Mouse (Mus musculus) gastrocnemius, adult 2 months (tissue): ENCODE results near the gene Crxos. TPM values are rescaled to one million over a fixed set of nuclear protein-coding genes. Genes with fewer than 3 reads are reported as not detected.
"Not testable (repeated sequence)": the region's sequence is repeated elsewhere in the genome, so short reads cannot be mapped to it uniquely, and the experiment has no call there.

ENCODE experiments used
- DNase-seq: peaks from one replicate; pipeline ENCODE4 v3.0.0; 2022
- H3K27ac ChIP-seq: fragments of 200-600 bp; 2 replicates; pipeline ENCODE4 v1.8.1; 2022; ENCODE audit warnings: mild to moderate bottlenecking
- H3K4me3 ChIP-seq: fragments of 200-600 bp; 2 replicates; pipeline ENCODE4 v1.8.1; 2022; ENCODE audit warnings: mild to moderate bottlenecking, moderate library complexity
- CTCF ChIP-seq: fragments of 200-600 bp; IDR thresholded peaks from 2 replicates; pipeline ENCODE4 v1.8.1; 2022; ENCODE audit warnings: antibody characterized with exemption, mild to moderate bottlenecking, moderate library complexity
- intact Hi-C: fragments of 180-260 bp; cut with DNase I; formaldehyde crosslinking; loops from one replicate; pipeline ENCODE4 v1.15.1; 2025
- total RNA-seq, 2 experiments: library from RNA; stranded (reverse); gene quantifications; 2 replicates each; pipeline ENCODE4 v1.2.3; 2021

The Crxos gene
- total RNA-seq, 2 experiments from 2014 or later, result not detected

DNA sequence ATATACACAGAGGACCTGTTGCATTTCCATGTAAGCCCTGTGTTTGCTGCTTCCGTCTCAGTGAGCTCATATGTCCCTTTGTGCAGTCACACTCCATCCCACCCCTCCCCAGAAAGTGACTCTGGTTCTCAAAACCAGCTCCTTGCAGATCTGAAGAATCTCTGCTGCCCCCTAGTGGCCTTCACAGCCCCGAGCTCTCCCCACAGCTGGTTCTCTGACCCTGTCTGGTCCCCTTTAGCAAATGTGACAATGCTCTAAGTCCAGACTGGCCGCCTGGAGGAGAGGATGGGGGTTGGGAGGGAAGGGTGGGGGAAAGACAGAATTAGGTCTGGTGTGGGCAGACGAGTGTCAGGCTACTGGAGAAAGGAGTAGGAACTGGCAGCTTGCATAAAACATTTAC lies 29.8 kb downstream of the Crxos start:
- Histone ChIP-seq H3K27ac (no peak overlapping the region), H3K4me3 (no peak overlapping the region)
- peak; percentile 82 for TF ChIP-seq CTCF
- peak; percentile 81 for DNase-seq
- intact Hi-C loops, result no loop called here

DNA sequence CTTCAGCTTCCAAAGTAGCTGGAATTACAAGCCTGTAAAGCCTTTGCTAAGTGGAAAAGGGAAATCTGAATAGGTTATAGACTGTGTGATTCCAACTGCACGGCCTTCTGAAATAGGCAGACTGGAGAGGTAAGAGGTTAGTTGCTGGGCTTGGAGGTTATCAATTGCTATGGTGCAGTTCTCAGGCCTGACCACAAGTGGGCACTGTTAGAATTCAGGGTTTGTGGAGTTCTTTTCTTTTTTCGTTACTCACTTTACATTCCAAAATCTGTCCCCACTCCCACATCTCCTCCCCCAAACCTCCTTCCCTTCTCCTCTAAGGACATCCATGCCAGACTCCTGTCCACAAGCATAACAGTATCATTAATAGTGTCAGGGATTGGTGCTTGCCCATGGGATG lies 31.8 kb downstream of the Crxos start:
- peak; percentile 87 for TF ChIP-seq CTCF
- Histone ChIP-seq H3K27ac (no peak overlapping the region), H3K4me3 (no peak overlapping the region)
- intact Hi-C loops, result no loop called here
- DNase-seq, result peak; percentile 51

DNA sequence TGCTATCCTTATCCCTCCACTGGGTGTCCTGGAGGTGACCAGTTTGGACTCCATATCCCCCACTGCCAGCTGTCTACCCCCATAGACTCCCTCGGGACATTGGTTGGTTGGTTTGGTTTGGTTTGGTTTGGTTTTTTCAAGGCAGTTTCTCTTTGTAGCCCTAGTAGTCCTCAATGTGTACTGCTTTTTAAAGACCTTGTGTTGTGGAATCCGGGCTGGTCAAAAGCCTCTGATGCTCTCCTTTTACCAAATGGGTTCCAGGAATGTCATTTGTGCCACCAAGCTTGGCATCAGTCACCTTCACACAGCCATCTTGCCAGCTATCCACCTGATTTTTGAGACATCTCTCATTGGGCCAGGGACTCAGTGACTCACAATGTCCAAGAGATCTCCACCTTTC lies 32.3 kb downstream of the Crxos start:
- DNase-seq, result no peak
- intact Hi-C loops, result no loop called here
- Histone ChIP-seq H3K4me3 (no peak overlapping the region), H3K27ac (no peak overlapping the region)
- no peak for TF ChIP-seq CTCF

DNA sequence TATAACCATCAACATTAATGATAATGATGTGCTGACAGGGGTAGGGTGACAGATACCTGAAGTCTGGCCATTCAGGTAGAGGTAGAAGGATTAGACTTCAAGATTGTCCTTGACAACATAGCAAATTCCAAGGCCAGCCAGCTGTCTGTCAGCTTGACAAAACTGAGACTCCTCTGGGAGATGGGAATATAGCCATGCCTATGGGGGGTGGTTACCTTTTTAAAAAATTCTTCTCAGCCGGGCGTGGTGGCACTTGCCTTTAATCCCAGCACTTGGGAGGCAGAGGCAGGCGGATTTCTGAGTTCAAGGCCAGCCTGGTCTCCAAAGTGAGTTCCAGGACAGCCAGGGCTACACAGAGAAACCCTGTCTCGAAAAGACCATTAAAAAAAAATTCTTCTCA lies 33.3 kb downstream of the Crxos start:
- intact Hi-C loops, DNase-seq, H3K27ac ChIP-seq, H3K4me3 ChIP-seq: not testable (repeated sequence)

DNA sequence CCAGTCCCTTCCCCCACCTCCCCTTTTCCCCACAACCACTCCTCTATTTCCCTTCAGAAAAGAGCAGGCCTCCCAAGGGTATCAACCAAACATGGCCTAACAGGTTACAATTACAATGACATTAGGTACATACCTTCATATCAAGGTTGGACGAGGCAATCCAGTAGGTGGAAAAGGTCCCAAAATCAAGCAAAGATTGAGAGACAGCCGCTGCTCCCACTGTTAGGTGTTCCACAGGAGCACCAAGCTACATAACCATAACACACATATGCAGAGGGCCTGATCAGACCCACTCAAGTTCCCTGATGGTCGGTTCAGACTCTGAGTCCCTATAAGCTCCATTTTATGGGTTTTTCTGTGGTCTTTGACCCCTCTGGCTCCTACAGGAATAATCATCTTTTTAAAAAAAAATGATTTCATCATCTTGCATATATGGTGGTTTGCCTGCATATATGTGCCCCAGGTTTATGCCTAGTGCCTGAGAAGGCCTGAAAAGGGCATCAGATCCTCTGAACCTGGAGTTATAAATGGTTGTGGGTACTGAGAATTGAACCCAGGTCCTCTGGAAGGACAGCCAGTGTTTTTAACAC lies 33.8 kb downstream of the Crxos start:
- intact Hi-C loops, result no loop called here
- DNase-seq, result no peak
- no peak for TF ChIP-seq CTCF
- H3K4me3 ChIP-seq, result no peak overlapping the region
- H3K27ac ChIP-seq, result no peak overlapping the region

DNA sequence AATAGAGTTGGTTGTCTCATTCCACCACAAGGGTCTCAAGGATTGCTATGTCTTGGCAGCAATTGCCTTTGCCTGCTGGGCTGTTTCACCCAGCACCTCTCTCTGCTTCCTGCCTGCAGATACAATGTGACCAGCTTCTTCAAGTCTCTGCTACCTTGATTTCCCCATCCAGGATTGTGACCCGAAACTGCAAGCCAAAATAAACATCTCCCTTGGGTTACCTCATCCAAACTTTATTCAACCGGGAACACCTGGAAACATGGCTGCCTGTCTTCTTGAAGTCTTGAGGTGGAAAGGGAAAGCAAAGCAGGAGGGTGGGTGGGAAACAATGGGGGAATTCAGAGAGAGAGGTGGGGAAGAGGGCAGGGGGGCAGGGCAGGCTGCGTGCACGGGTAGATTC lies 34.6 kb downstream of the Crxos start:
- Histone ChIP-seq H3K27ac (no peak overlapping the region), H3K4me3 (no peak overlapping the region)
- no peak for DNase-seq
- intact Hi-C loops, result no loop called here
- no peak for TF ChIP-seq CTCF

DNA sequence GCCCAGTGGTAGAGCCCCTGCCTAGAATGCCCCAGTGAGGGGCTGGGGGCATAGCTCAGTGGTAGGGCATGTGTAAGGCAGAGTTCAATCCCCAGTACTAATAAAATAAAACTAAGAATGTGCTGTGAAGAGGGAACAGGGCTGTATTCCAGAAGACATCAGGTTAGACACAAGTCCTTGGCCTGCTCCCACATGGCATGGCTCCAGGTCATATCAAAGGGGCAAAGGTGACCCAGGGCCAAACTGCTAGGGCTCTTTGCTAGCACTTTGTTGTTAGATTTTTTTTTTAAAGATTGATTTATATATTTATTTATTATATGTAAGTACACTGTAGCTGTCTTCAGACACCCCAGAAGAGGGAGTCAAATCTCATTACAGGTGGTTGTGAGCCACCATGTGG lies 36.0 kb downstream of the Crxos start:
- Histone ChIP-seq H3K27ac (no peak overlapping the region), H3K4me3 (no peak overlapping the region)
- no peak for TF ChIP-seq CTCF
- DNase-seq, result peak; percentile 60
- intact Hi-C loops, result no loop called here

DNA sequence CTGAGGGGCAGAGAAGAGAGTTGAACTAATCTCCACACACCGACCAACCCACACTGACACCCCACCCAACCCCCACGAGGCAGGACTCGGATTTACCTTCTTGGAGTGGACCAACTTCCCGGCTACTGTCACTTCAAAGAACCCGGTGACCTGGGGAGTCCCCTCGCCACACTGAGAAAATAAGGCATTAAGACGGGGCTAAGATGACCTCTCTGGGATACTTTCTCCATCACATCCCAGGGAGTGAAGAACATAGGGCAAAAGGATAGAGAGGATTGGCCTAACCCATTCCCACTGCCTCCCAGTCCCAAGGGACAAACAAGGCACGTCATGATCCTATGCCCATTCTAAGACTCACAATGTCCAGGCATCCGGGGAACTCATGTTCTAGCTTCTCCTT lies 37.5 kb downstream of the Crxos start:
- intact Hi-C loops, result loop anchor here (5.0 to 10.0 kb wide), 2 partner anchors 132 to 1135 kb away; no protein-coding TSS in a partner anchor
- peak overlapping the region; percentile 100 for H3K27ac ChIP-seq
- no peak for TF ChIP-seq CTCF
- H3K4me3 ChIP-seq, result peak overlapping the region; percentile 75
- no peak for DNase-seq

DNA sequence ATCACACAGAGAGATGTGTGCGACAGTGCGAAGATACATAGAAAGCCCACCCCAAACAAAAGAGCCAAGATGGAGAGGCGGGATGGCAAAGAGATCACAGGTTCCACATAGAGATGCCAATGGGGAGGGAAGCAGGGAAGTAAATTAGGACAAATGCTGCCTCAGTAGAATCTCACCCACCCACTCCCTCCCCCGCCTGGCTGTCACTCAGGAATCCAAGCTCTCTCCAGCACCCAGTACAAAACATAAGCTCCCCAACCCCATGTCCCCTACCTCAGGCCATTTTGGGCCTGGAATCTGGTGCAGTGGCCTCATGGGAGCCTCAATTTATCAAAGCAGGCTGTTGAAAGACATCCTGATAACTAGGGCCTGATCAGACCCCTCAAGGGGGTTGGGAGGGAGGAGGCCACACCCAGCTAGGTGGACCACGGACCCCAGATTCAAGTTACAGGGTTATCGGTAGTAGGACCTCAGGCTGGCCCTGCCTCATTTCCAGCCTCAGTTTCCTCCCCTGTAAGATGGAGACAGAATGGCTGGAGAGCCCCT lies 38.3 kb downstream of the Crxos start:
- intact Hi-C loops, result loop anchor here (5.0 to 10.0 kb wide), 2 partner anchors 132 to 1134 kb away; no protein-coding TSS in a partner anchor
- Histone ChIP-seq H3K4me3 (peak overlapping the region; percentile 75), H3K27ac (peak overlapping the region; percentile 100)
- DNase-seq, result peak; percentile 55
- TF ChIP-seq CTCF, result no peak

DNA sequence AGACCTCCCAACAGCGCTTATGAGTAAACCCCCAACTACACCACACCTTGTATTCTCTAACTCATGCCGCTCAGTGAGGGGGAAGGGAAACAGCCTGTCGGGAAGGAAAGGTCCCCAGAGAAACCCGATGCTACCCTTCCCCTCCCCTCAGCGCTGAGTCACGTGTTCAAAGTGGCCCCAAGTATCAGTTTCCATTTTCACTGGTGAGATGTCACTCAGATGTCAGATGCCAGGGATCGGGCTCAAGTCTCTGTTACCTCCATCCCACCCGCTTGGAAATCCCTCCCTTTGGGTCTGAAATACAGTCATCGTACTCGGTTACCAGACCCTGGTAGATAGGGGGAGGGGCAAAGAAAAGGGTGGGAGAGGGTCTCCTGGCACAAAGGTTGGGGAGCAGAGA lies 39.4 kb downstream of the Crxos start:
- Histone ChIP-seq H3K4me3 (peak overlapping the region; percentile 75), H3K27ac (peak overlapping the region; percentile 100)
- intact Hi-C loops, result loop anchor here (5.0 to 10.0 kb wide), 2 partner anchors 131 to 1133 kb away; no protein-coding TSS in a partner anchor
- no peak for TF ChIP-seq CTCF
- DNase-seq, result peak; percentile 83

DNA sequence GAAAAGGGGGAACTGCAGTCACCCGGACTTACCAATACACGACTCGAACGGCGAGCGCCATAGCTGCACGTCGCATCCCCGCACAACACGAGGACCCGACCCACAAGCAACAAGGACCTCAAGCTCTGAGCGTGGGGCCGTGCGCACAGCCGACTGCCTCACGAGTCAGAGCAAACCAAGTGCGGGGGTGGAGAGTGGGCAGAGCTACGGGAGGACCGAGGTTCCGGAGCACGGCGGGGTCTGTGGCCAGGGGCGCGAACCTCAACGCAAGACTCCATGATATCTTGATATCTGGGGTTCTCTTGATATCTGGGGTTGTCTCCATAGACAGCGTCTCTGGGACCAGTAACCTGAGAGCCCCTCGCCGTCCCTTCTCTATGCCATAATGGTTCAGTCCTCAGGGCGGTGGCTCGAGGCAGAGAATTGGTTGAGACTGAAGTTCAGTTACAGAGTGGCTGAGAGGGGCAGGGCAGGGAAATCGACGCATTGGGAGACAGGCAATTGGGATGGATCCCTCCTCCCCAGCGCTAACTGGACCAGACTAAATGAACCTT lies 39.9 kb downstream of the Crxos start, which contains the start of gene Selenow:
Selenow (minus strand) TSS at position 183 of the 554 bp plus-strand sequence.
- TF ChIP-seq CTCF, result no peak
- Histone ChIP-seq H3K4me3 (peak within 1 kb of the TSS; percentile 75), H3K27ac (peak within 1 kb of the TSS; percentile 100)
- intact Hi-C loops, result loop anchor here (5.0 to 10.0 kb wide), 2 partner anchors 130 to 1133 kb away; no protein-coding TSS in a partner anchor
- peak; percentile 95 for DNase-seq

DNA sequence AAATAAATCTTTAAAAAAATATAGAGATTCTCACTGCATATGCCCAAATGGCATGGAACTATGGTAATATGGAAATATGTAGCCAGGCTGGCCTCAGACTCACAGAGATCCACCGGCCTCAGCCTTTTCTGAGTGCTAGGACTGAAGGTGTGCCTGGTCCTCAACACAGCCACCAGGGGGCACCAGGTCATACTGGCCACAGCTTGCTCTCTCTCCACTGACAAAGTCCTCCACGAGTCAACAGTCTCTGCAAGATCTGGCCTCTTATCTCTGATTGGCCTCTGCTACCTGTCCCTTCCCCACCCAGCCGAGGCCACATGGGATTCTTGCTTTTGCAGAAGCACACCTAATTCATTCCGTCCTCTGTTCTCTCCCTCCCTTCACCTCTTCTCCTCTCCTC lies 47.5 kb downstream of the Crxos start:
- intact Hi-C loops, result loop anchor here (2.0 to 10.0 kb wide), 3 partner anchors 37 to 1125 kb away; partner anchors contain the start of genes Bicra and Ehd2
- peak; percentile 83 for DNase-seq
- TF ChIP-seq CTCF, result peak; percentile 91
- peak overlapping the region; percentile 55 for H3K27ac ChIP-seq
- no peak overlapping the region for H3K4me3 ChIP-seq

DNA sequence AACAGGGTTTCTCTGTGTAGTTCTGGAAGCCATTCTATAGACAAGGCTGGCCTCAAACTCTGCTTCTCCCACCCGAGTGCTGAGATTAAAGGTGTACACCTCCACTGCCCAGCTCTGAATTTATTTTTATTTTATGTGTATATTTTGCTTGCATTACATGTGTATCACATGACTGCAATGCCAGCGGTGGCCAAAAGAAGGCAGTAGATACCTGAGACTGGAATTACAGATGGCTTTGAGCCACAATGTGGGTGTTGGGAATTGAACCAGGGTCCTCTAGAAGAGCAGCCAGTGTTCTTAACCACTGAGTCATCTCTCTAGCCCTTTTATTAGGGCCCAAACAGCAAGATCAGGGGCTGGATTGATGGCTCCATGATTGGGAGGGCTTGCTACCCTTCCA lies 48.1 kb downstream of the Crxos start:
- Histone ChIP-seq H3K4me3 (no peak overlapping the region), H3K27ac (peak overlapping the region; percentile 55)
- peak; percentile 46 for TF ChIP-seq CTCF
- intact Hi-C loops, result loop anchor here (2.0 to 5.0 kb wide), 2 partner anchors 36 to 117 kb away; partner anchors contain the start of genes Bicra and Ehd2
- DNase-seq, result no peak
